Mouse (Mus musculus) ES-E14 (cell line): ENCODE results near the gene Rad54l2. TPM values are rescaled to one million over a fixed set of nuclear protein-coding genes. Genes with fewer than 3 reads are reported as not detected.

Experiments used
- DNase-seq: peaks from one replicate; pipeline ENCODE4 v3.0.0-alpha.2; 2013; ENCODE audit warnings: low read depth, low spot score
- H3K27ac ChIP-seq: 2 replicates; pipeline ENCODE4 v1.5.1; 2012; ENCODE audit warnings: low read depth, mild to moderate bottlenecking, low read length, moderate library complexity, mixed read lengths; ENCODE audit not compliant: poor library complexity, insufficient read depth, severe bottlenecking
- H3K36me3 ChIP-seq: 2 replicates; pipeline ENCODE4 v1.6.1; 2012; ENCODE audit warnings: mild to moderate bottlenecking, low read length, moderate library complexity, mixed read lengths; ENCODE audit not compliant: control insufficient read depth, poor library complexity, insufficient read depth, severe bottlenecking
- H3K4me1 ChIP-seq, 2 experiments: fragments of 150-350 bp in 1 of 2; sonication (generic) in 1 of 2; 2 replicates each; pipeline ENCODE4 v1.6.1; 2012; ENCODE audit warnings: low read length in 2 of 2, mild to moderate bottlenecking in 1 of 2, mixed read lengths in 1 of 2; ENCODE audit not compliant: control insufficient read depth in 2 of 2, insufficient read depth in 2 of 2, poor library complexity in 1 of 2
- H3K4me3 ChIP-seq, 2 experiments: fragments of 150-350 bp in 1 of 2; sonication (generic) in 1 of 2; 2 replicates each; pipeline ENCODE4 v1.5.1; 2012; ENCODE audit warnings: low read length in 2 of 2, low read depth in 1 of 2, mild to moderate bottlenecking in 1 of 2, mixed read lengths in 1 of 2; ENCODE audit not compliant: insufficient read depth in 1 of 2, poor library complexity in 1 of 2, severe bottlenecking in 1 of 2
- H3K9ac ChIP-seq: 2 replicates; pipeline ENCODE4 v1.6.1; 2012; ENCODE audit warnings: low read depth, mild to moderate bottlenecking, low read length, mixed read lengths; ENCODE audit not compliant: poor library complexity, insufficient read depth, severe bottlenecking
- H3K9me3 ChIP-seq: fragments of 150-350 bp; sonication (generic); 2 replicates; pipeline ENCODE4 v1.6.1; 2012; ENCODE audit warnings: low read depth, mild to moderate bottlenecking, low read length; ENCODE audit not compliant: control insufficient read depth, insufficient read depth
- CHD2 ChIP-seq: IDR thresholded peaks from 2 replicates; pipeline ENCODE4 v1.6.1; 2014; ENCODE audit warnings: mild to moderate bottlenecking, low read depth, low read length, inconsistent platforms
- HCFC1 ChIP-seq: IDR thresholded peaks from 2 replicates; pipeline ENCODE4 v1.6.1; 2012; ENCODE audit warnings: low read length, inconsistent platforms, borderline replicate concordance; ENCODE audit not compliant: insufficient read depth
- MAFK ChIP-seq: IDR thresholded peaks from 2 replicates; pipeline ENCODE4 v1.6.1; 2014; ENCODE audit warnings: mild to moderate bottlenecking, low read depth, low read length, inconsistent platforms; ENCODE audit not compliant: insufficient read depth
- ZC3H11A ChIP-seq: IDR thresholded peaks from 2 replicates; pipeline ENCODE4 v1.6.1; 2012; ENCODE audit warnings: low read depth, mild to moderate bottlenecking, inconsistent platforms, low read length, borderline replicate concordance
- ZNF384 ChIP-seq: IDR thresholded peaks from 2 replicates; pipeline ENCODE4 v1.6.1; 2012; ENCODE audit warnings: low read depth, low read length, inconsistent platforms
- in situ Hi-C, 2 experiments: fragments of 600-800 bp; cut with MboI; formaldehyde crosslinking; loops; one replicate each; pipeline ENCODE4 v1.15.1; 2025; ENCODE audit warnings: low sequenced_read_pairs in 2 of 2, inconsistent platforms in 1 of 2; ENCODE audit not compliant: unreplicated experiment in 2 of 2
- total RNA-seq: library from RNA; depleted of rRNA; stranded (reverse); fragments of 300-350 nt; gene quantifications from 2 replicates; pipeline ENCODE4 v1.2.3, GENCODE M21; 2012

The Rad54l2 gene
- total RNA-seq, 1 experiment, result 21.4 TPM

- in situ Hi-C loops, result no loop called here
- Histone ChIP-seq H3K9ac (no peak overlapping the region), H3K36me3 (peaks cover 27% of the 10 kb centered on the region), H3K4me3 (no peak overlapping the region), H3K4me1 (peaks cover 0 to 8% of the 10 kb centered on the region in 2 experiments; a peak in 2 of 4 replicates), H3K9me3 (no peaks in the 10 kb centered on the region), H3K27ac (no peak overlapping the region)
- TF ChIP-seq MAFK (no peak), HCFC1 (no peak), CHD2 (no peak), ZC3H11A (no peak), ZNF384 (no peak)
- no peak for DNase-seq
These were observed 108.0 kb downstream of the Rad54l2 start for GRCm38 (mm10) chr9:106681026-106681425.

DNA sequence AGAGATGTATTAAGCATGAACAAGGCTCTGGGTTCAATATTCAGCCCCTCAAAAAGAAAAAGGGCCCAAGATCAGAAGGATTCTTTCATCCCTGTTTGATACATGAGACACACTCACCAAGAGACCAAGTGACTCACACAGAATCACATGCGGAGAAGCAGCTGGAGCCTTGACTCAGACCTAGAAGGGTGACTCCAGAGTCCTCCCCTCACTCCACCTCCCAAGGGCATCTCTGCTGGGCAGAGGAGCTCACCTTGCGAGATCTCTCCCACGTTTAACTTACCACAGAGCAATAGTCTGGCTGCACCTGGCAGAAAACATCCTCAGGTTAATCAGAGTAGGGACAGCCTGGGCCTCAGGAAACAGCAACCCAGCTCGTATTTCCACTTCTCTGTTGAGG lies 110.8 kb downstream of the Rad54l2 start:
- no peak for TF ChIP-seq ZC3H11A
- no peak for TF ChIP-seq CHD2
- TF ChIP-seq MAFK, result no peak
- no peak for TF ChIP-seq HCFC1
- no peak for TF ChIP-seq ZNF384
- in situ Hi-C loops, result loop anchor here in 1 of 2 experiments (10.0 kb wide), 1 partner anchor 137 kb away; no protein-coding TSS in a partner anchor
- Histone ChIP-seq H3K9me3 (no peaks in the 10 kb centered on the region), H3K36me3 (peaks cover 34% of the 10 kb centered on the region), H3K27ac (no peak overlapping the region), H3K4me3 (no peak overlapping the region), H3K4me1 (peaks cover 0 to 6% of the 10 kb centered on the region in 2 experiments; a peak in 2 of 4 replicates), H3K9ac (no peak overlapping the region)
- no peak for DNase-seq

DNA sequence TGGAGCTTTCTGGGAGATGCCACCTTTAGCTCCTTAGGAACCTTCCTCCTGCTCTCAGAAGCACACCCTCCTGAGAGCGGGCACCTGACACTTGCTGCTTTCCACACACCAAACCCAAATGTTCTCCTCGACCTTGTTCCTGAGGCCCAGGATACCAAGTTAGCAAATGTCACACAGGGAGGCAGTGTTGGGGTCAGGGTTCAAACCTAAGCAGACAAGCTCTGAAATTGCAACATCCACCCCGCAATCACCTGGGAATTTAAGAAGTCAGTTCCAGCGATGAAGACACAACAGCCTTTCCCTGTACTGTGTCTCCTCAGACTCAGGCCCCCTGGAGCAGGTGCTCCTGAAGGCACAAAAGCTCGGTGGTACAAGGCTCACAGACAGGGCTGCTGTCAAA lies 111.3 kb downstream of the Rad54l2 start:
- peaks cover 38% of the 10 kb centered on the region for H3K36me3 ChIP-seq
- H3K27ac ChIP-seq, result no peak overlapping the region
- no peak overlapping the region for H3K9ac ChIP-seq
- no peaks in the 10 kb centered on the region for H3K9me3 ChIP-seq
- peaks cover 0 to 6% of the 10 kb centered on the region in 2 experiments; a peak in 2 of 4 replicates for H3K4me1 ChIP-seq
- in situ Hi-C loops, result loop anchor here in 1 of 2 experiments (10.0 kb wide), 1 partner anchor 137 kb away; no protein-coding TSS in a partner anchor
- DNase-seq, result no peak
- TF ChIP-seq ZNF384 (no peak), ZC3H11A (no peak), CHD2 (no peak), MAFK (no peak)
- H3K4me3 ChIP-seq, result no peak overlapping the region

GRCm38 (mm10) chr9:106676571-106676970 lies 112.4 kb downstream of the Rad54l2 start:
- H3K9ac ChIP-seq, result no peak overlapping the region
- in situ Hi-C loops, result loop anchor here in 1 of 2 experiments (10.0 kb wide), 1 partner anchor 138 kb away; no protein-coding TSS in a partner anchor
- H3K36me3 ChIP-seq, result peaks cover 39% of the 10 kb centered on the region
- TF ChIP-seq ZC3H11A, result no peak
- no peak for TF ChIP-seq HCFC1
- no peak for TF ChIP-seq ZNF384
- no peak for TF ChIP-seq CHD2
- TF ChIP-seq MAFK, result no peak
- DNase-seq, result no peak
- H3K9me3 ChIP-seq, result no peaks in the 10 kb centered on the region
- H3K4me1 ChIP-seq, result peaks cover 0 to 6% of the 10 kb centered on the region in 2 experiments; a peak in 2 of 4 replicates
- H3K4me3 ChIP-seq, result no peak overlapping the region
- no peak overlapping the region for H3K27ac ChIP-seq
